Mouse (Mus musculus) small intestine, adult 2 months (tissue): ENCODE measurements around the gene Csgalnact2.

ENCODE experiments used
- CTCF ChIP-seq: fragments of 200-500 bp; IDR thresholded peaks from 2 replicates; pipeline ENCODE4 v1.5.1; 2012; ENCODE audit warnings: low read depth, mild to moderate bottlenecking, control low read depth, inconsistent platforms, low read length, moderate library complexity, mixed read lengths; ENCODE audit not compliant: insufficient replicate concordance, insufficient read length; ENCODE audit errors: extremely low read depth
- POLR2A ChIP-seq: fragments of 200-500 bp; IDR thresholded peaks from 2 replicates; pipeline ENCODE4 v1.6.1; 2012; ENCODE audit warnings: low read depth, mild to moderate bottlenecking, control low read depth, inconsistent platforms, low read length, moderate library complexity

- no peak for TF ChIP-seq CTCF
- no peak for TF ChIP-seq POLR2A
Observed at GRCm38 (mm10) chr6:118079292-118079691, 59.6 kb downstream of the Csgalnact2 start.
